Mouse (Mus musculus) heart, postnatal 0 days (tissue): Measurements from ENCODE around the gene 6330409D20Rik.

Experiments used
- CTCF ChIP-seq: IDR thresholded peaks from 2 replicates; pipeline ENCODE4 v1.5.1; 2016; ENCODE audit warnings: antibody characterized with exemption, control low read depth, low read depth
- EP300 ChIP-seq: IDR thresholded peaks from 2 replicates; pipeline ENCODE4 v1.6.1; 2016; ENCODE audit warnings: antibody characterized with exemption, low read depth

DNA sequence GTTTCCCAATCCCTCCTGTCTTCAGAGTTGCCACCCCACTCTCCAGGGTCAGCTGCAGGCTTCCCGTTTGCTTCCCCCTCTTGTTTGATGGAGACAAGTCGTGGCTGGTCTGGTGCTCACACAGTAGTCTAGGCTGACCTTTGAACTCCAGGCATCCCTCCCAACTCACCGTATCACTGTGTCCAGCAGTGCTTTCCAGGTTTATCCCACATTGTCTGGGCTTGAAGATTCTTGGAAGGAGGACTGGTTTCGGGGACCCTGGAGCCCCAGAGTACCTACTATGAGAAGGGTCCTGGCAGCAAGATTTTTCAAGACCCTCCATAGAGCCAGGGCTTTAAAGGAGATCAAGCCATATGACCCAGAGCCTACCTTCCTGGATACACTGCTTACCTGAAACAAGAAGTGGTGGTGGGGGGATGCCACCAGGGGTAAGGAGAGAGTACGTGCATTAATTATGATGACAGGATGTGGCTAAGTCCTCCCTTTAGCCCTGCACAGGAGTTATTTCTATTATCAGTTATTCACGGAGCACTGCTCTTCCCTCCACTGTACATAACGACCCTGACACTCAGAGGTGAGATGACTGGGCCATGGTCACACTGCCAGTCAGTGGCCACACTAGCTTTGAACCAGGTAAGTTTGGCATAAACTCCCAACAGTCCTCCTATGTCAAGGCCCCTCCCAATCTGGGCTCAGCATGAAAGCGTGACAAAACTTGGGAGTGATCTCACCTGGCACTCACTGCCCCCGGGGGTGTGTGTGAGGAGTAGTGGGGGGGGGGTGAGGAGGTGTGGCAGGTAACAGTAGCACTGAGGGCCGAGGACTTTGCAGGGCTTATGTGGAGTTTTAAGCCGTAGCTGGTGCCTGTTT, 26.5 kb downstream of the 6330409D20Rik start:
- no peak for TF ChIP-seq EP300
- no peak for TF ChIP-seq CTCF
